Mouse (Mus musculus) left cerebral cortex, adult 18-20 months (tissue): ENCODE measurements at regions not wholly inside any gene's neighbourhood (a gene's known extent, or its start where the extent isn't known, plus 50 kb on each side); places are given as distances from the start of the nearest gene placed in this dataset.

ENCODE experiments used
- DNase-seq, 2 experiments: peaks; one replicate each; pipeline ENCODE4 v3.0.0; 2021 to 2022; ENCODE audit warnings: low spot score in 2 of 2, mixed read lengths in 1 of 2

DNA sequence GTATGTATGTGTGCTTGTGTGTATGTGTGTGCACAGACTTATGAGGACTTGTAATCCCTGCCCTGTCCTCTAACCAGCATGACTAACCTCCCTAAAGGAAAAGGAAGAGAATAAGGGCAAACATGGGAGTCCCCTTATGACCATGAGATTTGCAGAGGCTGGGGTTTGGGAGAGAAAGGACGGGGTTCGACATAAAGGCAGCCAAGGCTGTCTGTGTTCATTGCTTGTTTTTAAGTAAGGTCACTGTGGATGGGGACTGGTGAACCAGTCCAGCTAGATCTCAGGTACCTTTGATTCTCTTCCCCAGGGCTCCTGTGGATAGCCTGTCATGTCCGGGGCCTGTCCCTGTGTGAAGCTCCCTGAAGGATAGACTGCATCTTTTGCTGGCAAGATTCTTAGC, 55.6 kb downstream of the Irf2bp2 start:
- no peak for DNase-seq

DNA sequence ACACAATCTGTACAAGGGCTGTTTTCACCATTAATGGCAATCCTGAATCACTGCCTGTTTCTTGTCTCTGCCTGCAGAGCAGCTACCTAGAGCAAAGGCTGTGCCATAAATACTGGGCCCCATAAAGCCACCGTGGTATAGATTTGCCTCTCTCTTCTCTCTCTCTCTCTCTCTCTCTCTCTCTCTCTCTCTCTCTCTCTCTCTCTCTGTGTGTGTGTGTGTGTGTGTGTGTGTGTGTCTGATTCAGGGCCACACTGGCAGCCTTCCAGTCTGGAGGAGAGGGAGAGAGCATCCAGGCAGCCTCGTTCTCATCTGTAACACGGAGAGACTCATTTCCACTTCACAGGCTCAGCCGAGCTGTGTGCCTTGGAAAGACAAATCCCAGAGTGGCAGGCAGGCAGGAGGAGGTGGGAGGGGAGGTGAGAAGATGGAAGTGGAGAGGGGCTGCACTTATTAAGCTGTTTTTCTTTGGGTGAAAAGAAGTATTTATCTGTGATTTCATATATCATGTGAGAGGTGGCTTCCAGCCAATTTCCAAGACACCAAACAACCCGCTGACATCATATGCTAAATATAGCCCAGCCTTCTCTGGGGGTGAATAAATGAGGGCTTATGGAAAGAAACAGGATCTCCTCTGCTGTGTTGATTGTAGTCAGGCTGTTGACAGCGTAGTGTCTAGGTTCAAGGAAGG, 56.7 kb downstream of the Irf2bp2 start:
- DNase-seq = peak; percentile 85 to 86

DNA sequence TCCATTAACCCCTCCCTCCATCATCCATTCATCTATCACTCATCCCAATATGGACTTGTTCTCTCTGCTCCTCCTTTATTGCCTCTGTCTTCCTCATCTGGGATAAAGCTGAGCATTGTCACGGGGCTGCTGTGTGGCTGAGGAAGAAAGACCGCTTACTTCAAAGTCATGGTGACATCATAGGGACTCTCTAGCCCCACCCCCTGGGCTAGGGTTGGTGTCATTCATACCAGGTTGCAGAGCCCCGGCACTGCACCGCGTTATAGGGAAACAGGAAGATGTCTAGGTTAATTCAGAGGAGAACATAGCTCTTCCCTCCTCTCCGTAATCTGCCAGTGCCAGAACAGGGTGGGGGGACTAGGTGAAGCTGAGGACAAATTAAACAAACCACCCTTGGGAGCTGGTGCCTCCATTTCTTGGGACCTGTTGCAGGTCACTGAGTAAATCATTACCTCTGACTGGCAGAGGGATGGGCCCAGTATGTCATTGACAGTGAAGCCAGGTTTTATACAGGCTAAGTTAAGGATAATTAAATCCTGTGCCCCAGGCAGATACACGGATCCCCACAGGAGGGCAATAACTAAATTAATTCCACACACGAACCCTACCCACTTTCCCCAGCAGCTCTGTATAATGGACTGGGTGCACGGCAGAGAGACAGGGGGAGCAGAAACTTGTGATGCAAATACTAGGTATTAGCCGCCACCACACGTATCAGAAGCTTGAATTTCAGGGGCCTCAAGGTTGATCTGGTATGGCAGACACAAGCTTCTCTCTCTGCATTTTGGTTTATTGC, 57.5 kb downstream of the Irf2bp2 start:
- no peak for DNase-seq

DNA sequence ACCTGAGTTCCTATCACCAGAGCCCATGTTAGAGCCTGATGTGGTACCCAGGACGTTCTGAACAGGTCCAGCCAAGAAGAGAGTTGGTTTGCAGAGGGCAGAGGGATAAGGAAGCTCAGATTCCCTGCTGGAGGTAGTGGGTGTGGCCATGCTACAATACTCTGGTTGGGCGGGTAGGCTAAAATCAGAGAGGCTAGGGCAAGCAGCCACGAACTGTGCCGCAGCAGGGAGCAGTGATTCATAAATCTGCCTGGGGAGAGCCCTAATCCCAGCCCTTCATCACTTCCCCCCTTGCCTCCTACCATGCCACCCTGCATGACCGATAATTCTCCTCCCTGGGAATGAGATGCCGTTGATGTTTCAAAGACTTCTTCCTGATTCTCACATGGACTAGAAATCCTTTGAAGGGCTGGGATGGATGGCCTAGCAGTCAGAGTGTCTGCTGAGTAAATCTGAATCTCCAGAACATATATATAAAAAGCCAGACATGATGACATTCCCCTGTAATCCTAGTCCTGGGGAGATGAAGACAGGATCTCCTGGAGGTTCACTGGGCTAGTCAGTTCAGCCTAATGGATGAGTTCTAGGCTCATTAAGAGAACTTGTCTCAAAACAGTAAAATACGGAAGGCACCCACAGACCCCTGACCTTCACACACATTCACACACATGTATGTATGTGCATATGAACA, 57.6 kb upstream of the Tarbp1 start:
- DNase-seq = no peak

GRCm38 (mm10) chr8:126531459-126531858, 56.6 kb upstream of the Tarbp1 start:
- DNase-seq = no peak

GRCm38 (mm10) chr8:126529409-126529808, 54.5 kb upstream of the Tarbp1 start:
- no peak for DNase-seq

- DNase-seq = peak; percentile 56 to 58
These were observed 53.7 kb upstream of the Tarbp1 start for GRCm38 (mm10) chr8:126528434-126529080.

GRCm38 (mm10) chr8:126526864-126527571, 52.2 kb upstream of the Tarbp1 start:
- no peak for DNase-seq

DNA sequence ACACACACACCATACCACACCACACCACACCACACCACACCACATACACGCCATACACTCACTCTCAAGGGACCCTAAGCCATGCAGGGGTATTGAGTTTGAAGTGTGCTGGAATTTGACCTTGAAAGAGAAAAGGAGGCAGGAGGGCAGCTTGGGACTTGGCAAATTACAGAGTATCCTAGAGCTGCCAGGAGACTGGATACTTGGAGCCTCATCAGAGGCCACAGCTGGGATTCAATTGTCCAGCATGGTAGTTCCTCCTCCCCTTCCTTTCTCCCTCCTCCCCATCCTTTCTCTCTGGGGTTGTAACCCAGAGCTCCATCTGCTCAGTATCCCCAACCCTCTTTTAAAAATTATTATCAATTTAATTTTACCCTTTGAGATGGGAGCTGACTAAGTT, 50.7 kb upstream of the Tarbp1 start:
- DNase-seq = no peak
